Mouse (Mus musculus): ENCODE measurements around the gene Kansl1l. TPM values are rescaled to one million over a fixed set of nuclear protein-coding genes. Genes with fewer than 3 reads are reported as not detected.
A peak's percentile ranks its signal among the peaks of the same experiment; 100 is the strongest.

Kansl1l gene
- total and polyA plus RNA-seq, 2 experiments: 1.6 to 18.5 TPM

- Histone ChIP-seq H3K27me3 (ENCODE audit: control insufficient read depth, insufficient read depth, low read length) (no peaks in the 10 kb centered on the region), H3K27ac (replicated peaks; ENCODE audit: insufficient read depth, low read depth, low read length) (no peak overlapping the region), H3K4me1 (ENCODE audit: control insufficient read depth, insufficient read depth, low read length) (peaks cover 3% of the 10 kb centered on the region; the same call in 1 of the 2 replicates), H3K4me3 (ENCODE audit: insufficient read depth, low read depth, low read length) (no peak overlapping the region; the same call in 1 of the 2 replicates), H3K9ac (ENCODE audit: low read depth, low read length) (no peak overlapping the region), H3K36me3 (ENCODE audit: control insufficient read depth, insufficient read depth, low read length) (peaks cover 53% of the 10 kb centered on the region), H3K79me2 (ENCODE audit: control insufficient read depth, insufficient read depth, low read length) (no peaks in the 10 kb centered on the region)
- 48% methylated on average over 16 of the region's 16 CpGs for WGBS
- TF ChIP-seq CTCF (IDR thresholded peaks at IDR 0.05; ENCODE audit: low read depth, low read length) (peak; percentile 72), POLR2A (IDR thresholded peaks at IDR 0.05; ENCODE audit: extremely low read depth, insufficient read depth, low read length) (no peak)
- peak; percentile 49 for DNase-seq (ENCODE audit: extremely low read depth, low read depth, low spot score)
These were observed 21.1 kb upstream of the Kansl1l start for GRCm38 (mm10) chr1:66838184-66839042.

DNA sequence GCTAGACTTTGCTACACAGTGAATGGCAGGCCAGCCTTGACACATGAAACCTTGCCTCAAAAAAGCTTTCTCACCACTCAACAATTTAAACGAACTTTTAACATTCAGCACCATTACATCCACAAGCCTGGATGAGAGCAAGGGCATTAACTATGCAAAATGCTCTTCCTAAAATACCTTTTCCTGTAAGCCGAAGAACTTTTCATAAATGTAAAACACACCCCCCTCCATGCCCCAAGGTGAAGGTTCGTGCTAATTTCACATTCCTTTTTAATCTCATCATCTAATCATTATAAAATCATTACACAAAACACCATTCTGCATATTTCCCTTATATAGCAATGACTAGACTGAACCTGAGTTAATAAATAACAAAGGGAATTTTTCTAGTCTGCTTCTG, 19.8 kb upstream of the Kansl1l start:
- H3K79me2 ChIP-seq (ENCODE audit: control insufficient read depth, insufficient read depth, low read length): no peaks in the 10 kb centered on the region

GRCm38 (mm10) chr1:66832636-66833165, 15.3 kb upstream of the Kansl1l start:
- Histone ChIP-seq H3K4me3 (ENCODE audit: insufficient read depth, low read depth, low read length) (no peak overlapping the region), H3K4me1 (ENCODE audit: control insufficient read depth, insufficient read depth, low read length) (no peaks in the 10 kb centered on the region), H3K9ac (ENCODE audit: low read depth, low read length) (no peak overlapping the region), H3K27me3 (ENCODE audit: control insufficient read depth, insufficient read depth, low read length) (no peaks in the 10 kb centered on the region), H3K27ac (replicated peaks; ENCODE audit: insufficient read depth, low read depth, low read length) (no peak overlapping the region), H3K36me3 (ENCODE audit: control insufficient read depth, insufficient read depth, low read length) (peaks cover 55% of the 10 kb centered on the region), H3K79me2 (ENCODE audit: control insufficient read depth, insufficient read depth, low read length) (no peaks in the 10 kb centered on the region)
- TF ChIP-seq CTCF (IDR thresholded peaks at IDR 0.05; ENCODE audit: low read depth, low read length): no peak
- no peak for TF ChIP-seq POLR2A (IDR thresholded peaks at IDR 0.05; ENCODE audit: extremely low read depth, insufficient read depth, low read length)
- DNase-seq (ENCODE audit: extremely low read depth, low read depth, low spot score): no peak
- 83% methylated on average over 7 of the region's 7 CpGs for WGBS

More for the DNA sequence above, 19.8 kb upstream of the Kansl1l start:
- WGBS: 83% methylated on average over 3 of the region's 3 CpGs
- H3K27ac ChIP-seq (replicated peaks; ENCODE audit: insufficient read depth, low read depth, low read length): no peak overlapping the region
- peaks cover 48% of the 10 kb centered on the region for H3K36me3 ChIP-seq (ENCODE audit: control insufficient read depth, insufficient read depth, low read length)
- no peak overlapping the region for H3K4me3 ChIP-seq (ENCODE audit: insufficient read depth, low read depth, low read length)
- no peak overlapping the region for H3K9ac ChIP-seq (ENCODE audit: low read depth, low read length)
- peaks cover 3% of the 10 kb centered on the region; the same call in 1 of the 2 replicates for H3K4me1 ChIP-seq (ENCODE audit: control insufficient read depth, insufficient read depth, low read length)
- no peak for TF ChIP-seq CTCF (IDR thresholded peaks at IDR 0.05; ENCODE audit: low read depth, low read length)
- no peak for TF ChIP-seq POLR2A (IDR thresholded peaks at IDR 0.05; ENCODE audit: extremely low read depth, insufficient read depth, low read length)
- DNase-seq (ENCODE audit: extremely low read depth, low read depth, low spot score): no peak
- no peaks in the 10 kb centered on the region for H3K27me3 ChIP-seq (ENCODE audit: control insufficient read depth, insufficient read depth, low read length)

DNA sequence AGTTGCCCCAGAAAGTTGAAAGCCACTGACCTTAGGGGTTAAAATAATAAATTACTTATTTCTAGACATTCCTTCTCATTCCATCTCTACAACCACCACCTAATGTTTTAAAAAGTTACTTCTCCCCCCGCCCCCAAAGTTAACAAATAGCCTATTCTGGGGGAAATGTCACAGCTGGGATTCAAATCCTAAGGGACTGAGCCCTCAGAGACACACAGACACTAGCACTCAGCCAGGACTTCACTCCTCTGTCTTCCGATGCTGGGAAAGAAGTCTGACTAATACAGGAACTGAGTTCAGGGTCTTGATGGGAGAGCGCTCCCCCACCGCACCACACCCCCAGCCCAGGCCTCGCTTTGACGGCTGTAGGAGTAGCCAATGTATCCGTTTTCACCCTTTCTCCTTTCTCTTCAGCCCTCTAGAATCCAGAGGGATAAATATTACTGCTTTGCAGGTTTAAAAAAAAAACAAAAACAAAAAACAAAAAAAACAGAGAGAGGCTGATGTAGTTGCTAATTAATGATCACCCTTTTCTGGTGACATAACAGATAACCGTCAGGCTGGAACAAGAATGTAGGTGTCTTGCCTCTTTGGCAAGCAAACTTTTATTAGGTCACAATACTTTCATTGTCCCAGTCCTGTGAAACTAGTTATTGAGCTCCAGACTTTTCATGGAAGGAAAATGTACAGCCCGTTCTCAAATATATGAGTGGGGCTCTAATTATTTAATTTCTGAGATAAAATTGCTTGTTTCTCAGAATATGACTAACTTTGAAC, 14.7 kb upstream of the Kansl1l start:
- no peak for TF ChIP-seq CTCF (IDR thresholded peaks at IDR 0.05; ENCODE audit: low read depth, low read length)
- TF ChIP-seq POLR2A (IDR thresholded peaks at IDR 0.05; ENCODE audit: extremely low read depth, insufficient read depth, low read length): no peak
- H3K9ac ChIP-seq (ENCODE audit: low read depth, low read length): no peak overlapping the region
- WGBS: 85% methylated on average over 9 of the region's 9 CpGs
- H3K27me3 ChIP-seq (ENCODE audit: control insufficient read depth, insufficient read depth, low read length): no peaks in the 10 kb centered on the region
- DNase-seq (ENCODE audit: extremely low read depth, low read depth, low spot score): no peak
- no peaks in the 10 kb centered on the region for H3K4me1 ChIP-seq (ENCODE audit: control insufficient read depth, insufficient read depth, low read length)
- peaks cover 51% of the 10 kb centered on the region for H3K36me3 ChIP-seq (ENCODE audit: control insufficient read depth, insufficient read depth, low read length)
- H3K79me2 ChIP-seq (ENCODE audit: control insufficient read depth, insufficient read depth, low read length): no peaks in the 10 kb centered on the region
- H3K4me3 ChIP-seq (ENCODE audit: insufficient read depth, low read depth, low read length): no peak overlapping the region
- no peak overlapping the region for H3K27ac ChIP-seq (replicated peaks; ENCODE audit: insufficient read depth, low read depth, low read length)

GRCm38 (mm10) chr1:66829400-66830080, 12.2 kb upstream of the Kansl1l start:
- DNase-seq (ENCODE audit: extremely low read depth, low read depth, low spot score): no peak
- Histone ChIP-seq H3K79me2 (ENCODE audit: control insufficient read depth, insufficient read depth, low read length) (no peaks in the 10 kb centered on the region), H3K36me3 (ENCODE audit: control insufficient read depth, insufficient read depth, low read length) (peaks cover 39% of the 10 kb centered on the region), H3K27me3 (ENCODE audit: control insufficient read depth, insufficient read depth, low read length) (no peaks in the 10 kb centered on the region), H3K27ac (replicated peaks; ENCODE audit: insufficient read depth, low read depth, low read length) (no peak overlapping the region), H3K4me3 (ENCODE audit: insufficient read depth, low read depth, low read length) (no peak overlapping the region), H3K4me1 (ENCODE audit: control insufficient read depth, insufficient read depth, low read length) (no peaks in the 10 kb centered on the region), H3K9ac (ENCODE audit: low read depth, low read length) (no peak overlapping the region)
- no peak for TF ChIP-seq CTCF (IDR thresholded peaks at IDR 0.05; ENCODE audit: low read depth, low read length)
- 88% methylated on average over 9 of the region's 9 CpGs for WGBS
